Mouse (Mus musculus) common myeloid progenitor, adult 5-6 weeks (primary cell): ENCODE data around the gene Phka2. TPM values are rescaled to one million over a fixed set of nuclear protein-coding genes. Genes with fewer than 3 reads are reported as not detected.

ENCODE experiments used
- ATAC-seq: replicated peaks from 2 replicates; pipeline ENCODE4 v1.8.0; 2016; ENCODE audit warnings: low read depth, mild to moderate bottlenecking, moderate TSS enrichment, inconsistent platforms; ENCODE audit not compliant: poor library complexity, severe bottlenecking
- total RNA-seq: library from RNA; stranded (forward); fragments of 200-1000, 187-1606 nt; gene quantifications from 2 replicates; pipeline ENCODE4 v1.2.3, GENCODE M21; 2017

The Phka2 gene
- total RNA-seq = 48.4 and 51.5 TPM in 2 replicates

- peak; percentile 94 for ATAC-seq
Observed at GRCm38 (mm10) chrX:160502048-160503041, at the start of gene Phka2. Gene Phka2 (plus strand): TSS chrX:160502166.

GRCm38 (mm10) chrX:160455686-160456085, 46.3 kb upstream of the Phka2 start:
- ATAC-seq = no peak

- no peak for ATAC-seq
Observed at GRCm38 (mm10) chrX:160471257-160471786, 30.6 kb upstream of the Phka2 start.

GRCm38 (mm10) chrX:160489784-160490183, 12.2 kb upstream of the Phka2 start:
- no peak for ATAC-seq

- ATAC-seq = no peak
Observed at GRCm38 (mm10) chrX:160494333-160494732, 7.6 kb upstream of the Phka2 start.

- ATAC-seq = no peak
Observed at GRCm38 (mm10) chrX:160494921-160495320, 7.0 kb upstream of the Phka2 start.

GRCm38 (mm10) chrX:160496473-160496872, 5.5 kb upstream of the Phka2 start:
- peak; percentile 50; the same call in 1 of the 2 replicates for ATAC-seq

GRCm38 (mm10) chrX:160501095-160501494, 871 bp upstream of the Phka2 start:
- ATAC-seq = no peak

- peak; percentile 30; the same call in 1 of the 2 replicates for ATAC-seq
Observed at GRCm38 (mm10) chrX:160501687-160502047, 299 bp upstream of the Phka2 start.

GRCm38 (mm10) chrX:160509046-160509445, 7.1 kb downstream of the Phka2 start:
- ATAC-seq = no peak

GRCm38 (mm10) chrX:160510197-160510596, 8.2 kb downstream of the Phka2 start:
- ATAC-seq = peak; percentile 63

GRCm38 (mm10) chrX:160516027-160516426, 14.1 kb downstream of the Phka2 start:
- ATAC-seq = no peak; the same call in 1 of the 2 replicates

GRCm38 (mm10) chrX:160542772-160543171, 40.8 kb downstream of the Phka2 start:
- ATAC-seq = no peak

- no peak for ATAC-seq
Observed at GRCm38 (mm10) chrX:160548875-160549274, 46.9 kb downstream of the Phka2 start.

GRCm38 (mm10) chrX:160552066-160552465, 50.1 kb downstream of the Phka2 start:
- peak; percentile 42; the same call in 1 of the 2 replicates for ATAC-seq

- ATAC-seq = no peak
Observed at GRCm38 (mm10) chrX:160583589-160583988, 81.6 kb downstream of the Phka2 start.

- no peak for ATAC-seq
Observed at GRCm38 (mm10) chrX:160584148-160584838, 82.3 kb downstream of the Phka2 start.

GRCm38 (mm10) chrX:160585110-160585509, 83.1 kb downstream of the Phka2 start:
- ATAC-seq = no peak

- no peak for ATAC-seq
Observed at GRCm38 (mm10) chrX:160588523-160588922, 86.6 kb downstream of the Phka2 start.

- ATAC-seq = no peak
Observed at GRCm38 (mm10) chrX:160590147-160590546, 88.2 kb downstream of the Phka2 start.

GRCm38 (mm10) chrX:160592933-160593332, 91.0 kb downstream of the Phka2 start:
- no peak for ATAC-seq
